Comparison of ENCODE assay signal across 10 mouse cellular contexts in genomic region chr4:13565436-13565835, GRCm38 (mm10).
DNase-seq lines count a peak whose midpoint lies in the region; ATAC-seq lines count a peak whose summit lies in the region.
"Had no signal": no experiment of that assay in that cellular context is flagged by ENCODE, and none has a peak within 500 bp of the region (broad histone marks: within the 10 kb centered on the region; RNA-seq: fewer than 3 reads in every experiment).

No protein-coding gene starts in this region.

- peak; percentile 11 to 76 for DNase-seq in adrenal gland, adult (ENCODE audit: inconsistent age in 2 of 2, low spot score in 1 of 2)
- no peak for DNase-seq in adrenal gland, postnatal 4 days (ENCODE audit: low spot score in 2 of 2)
- DNase-seq in neural tube, embryonic 11.5 days (ENCODE audit: low spot score), result peak; percentile 38
- no peak for DNase-seq in neural tube, embryonic 10.5 days (ENCODE audit: extremely low spot score, low spot score)
- DNase-seq in retina, embryonic 14.5 days (ENCODE audit: low spot score), result no peak
- DNase-seq in left cerebral cortex, postnatal 36 days (ENCODE audit: low spot score in 2 of 2), result no peak
- DNase-seq: heart, postnatal 4 days had no signal

- no peaks in the 10 kb centered on the region for H3K9me3 ChIP-seq in neural tube, embryonic 11.5 days (ENCODE audit: control insufficient read depth, low read length)
- H3K9me3 ChIP-seq in limb, embryonic 13.5 days, result no peaks in the 10 kb centered on the region
- no peaks in the 10 kb centered on the region for H3K9me3 ChIP-seq in intestine, embryonic 16.5 days (ENCODE audit: control insufficient read depth, low read length)

- no peaks in the 10 kb centered on the region for H3K36me3 ChIP-seq in neural tube, embryonic 11.5 days (ENCODE audit: control insufficient read depth, insufficient read depth, low read length)
- H3K36me3 ChIP-seq in limb, embryonic 13.5 days, result no peaks in the 10 kb centered on the region
- no peaks in the 10 kb centered on the region for H3K36me3 ChIP-seq in intestine, embryonic 16.5 days (ENCODE audit: control insufficient read depth, insufficient read depth, low read length)

- no peak overlapping the region for H3K9ac ChIP-seq in neural tube, embryonic 11.5 days (ENCODE audit: low read length)
- no peak overlapping the region for H3K9ac ChIP-seq in limb, embryonic 13.5 days
- H3K9ac ChIP-seq in intestine, embryonic 16.5 days (ENCODE audit: low read depth, low read length), result no peak overlapping the region

- no peak overlapping the region for H3K27ac ChIP-seq in neural tube, embryonic 11.5 days (ENCODE audit: low read depth, low read length)
- no peak overlapping the region for H3K27ac ChIP-seq in limb, embryonic 13.5 days
- H3K27ac ChIP-seq in intestine, embryonic 16.5 days (ENCODE audit: low read length), result no peak overlapping the region

- WGBS in neural tube, embryonic 11.5 days, result 3% methylated on average over 9 of the region's 9 CpGs
- WGBS in limb, embryonic 13.5 days, result 12% methylated on average over 9 of the region's 9 CpGs
- WGBS in intestine, embryonic 16.5 days, result 20% methylated on average over 9 of the region's 9 CpGs

- peaks cover 2% of the 10 kb centered on the region; the same call in 1 of the 2 replicates for H3K4me1 ChIP-seq in neural tube, embryonic 11.5 days (ENCODE audit: control insufficient read depth, insufficient read depth, low read length)
- peaks cover 11% of the 10 kb centered on the region for H3K4me1 ChIP-seq in limb, embryonic 13.5 days
- no peaks in the 10 kb centered on the region for H3K4me1 ChIP-seq in intestine, embryonic 16.5 days (ENCODE audit: control insufficient read depth, insufficient read depth, low read length)

- H3K27me3 ChIP-seq in neural tube, embryonic 11.5 days (ENCODE audit: control insufficient read depth, insufficient read depth, low read length), result no peaks in the 10 kb centered on the region
- peaks cover 18% of the 10 kb centered on the region for H3K27me3 ChIP-seq in limb, embryonic 13.5 days
- H3K27me3 ChIP-seq in intestine, embryonic 16.5 days (replicated peaks; ENCODE audit: control insufficient read depth, insufficient read depth, low read length), result no peaks in the 10 kb centered on the region

- H3K4me2 ChIP-seq in neural tube, embryonic 11.5 days (ENCODE audit: low read depth), result peak overlapping the region; percentile 14; the same call in 1 of the 2 replicates
- H3K4me2 ChIP-seq in limb, embryonic 13.5 days (replicated peaks), result peak overlapping the region; percentile 60
- H3K4me2 ChIP-seq in intestine, embryonic 16.5 days (ENCODE audit: low read depth, low read length), result no peak overlapping the region

- intact Hi-C loops in left cerebral cortex, postnatal 36 days (cut with DNase I), result no loop called here

- H3K4me3 ChIP-seq in neural tube, embryonic 11.5 days (ENCODE audit: low read depth, low read length), result no peak overlapping the region
- 0 out of 2 replicates have a peak overlapping the region, but pooled peaks have one; percentile 29 for H3K4me3 ChIP-seq in limb, embryonic 13.5 days
- H3K4me3 ChIP-seq in intestine, embryonic 16.5 days (ENCODE audit: low read length), result no peak overlapping the region
- H3K4me3 ChIP-seq: erythroblast, embryonic 14.5 days had no signal

- ATAC-seq in neural tube, embryonic 11.5 days (ENCODE audit: insufficient read depth, low FRiP score, low TSS enrichment), result no peak
- no peak for ATAC-seq in limb, embryonic 13.5 days (ENCODE audit: low FRiP score, low read depth)
- ATAC-seq in intestine, embryonic 16.5 days, result no peak

Comparison
In these comparisons a context has a peak if more than half of its experiments do, and no peak if none do; other contexts are left out.
1. DNase-seq: peak in adrenal gland, adult (2 of 2) and neural tube, embryonic 11.5 days (single experiment); none in adrenal gland, postnatal 4 days (0 of 2), neural tube, embryonic 10.5 days (single experiment), retina, embryonic 14.5 days (single experiment) and left cerebral cortex, postnatal 36 days (0 of 2).